Mouse (Mus musculus): ENCODE results near the gene Aox4. TPM values are rescaled to one million over a fixed set of nuclear protein-coding genes. Genes with fewer than 3 reads are reported as not detected.
A peak's percentile ranks its signal among the peaks of the same experiment; 100 is the strongest.

The Aox4 gene
- total and polyA plus RNA-seq, 2 experiments = not detected

DNA sequence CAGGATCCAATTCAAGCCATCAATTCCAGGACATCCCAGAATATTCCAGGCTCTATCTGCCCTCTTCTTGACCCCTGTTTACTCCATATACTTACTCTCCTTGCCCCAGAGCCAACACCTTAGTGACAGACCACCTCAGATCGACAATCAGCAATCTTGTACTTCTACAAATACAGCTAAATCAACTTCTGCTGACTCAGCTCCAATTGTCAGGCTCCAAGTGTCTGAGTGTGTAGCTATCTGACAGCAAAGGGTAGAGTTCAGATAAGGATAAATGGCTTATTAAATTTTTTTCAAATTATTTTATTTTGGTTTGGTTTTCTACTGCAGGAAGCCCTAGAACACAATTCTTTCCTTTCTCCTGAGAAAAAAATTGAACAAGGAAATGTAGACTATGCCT, 38.3 kb downstream of the Aox4 start:
- TF ChIP-seq CTCF (IDR thresholded peaks at IDR 0.05; ENCODE audit: low read depth, low read length) = no peak
- no peak for TF ChIP-seq POLR2A (IDR thresholded peaks at IDR 0.05; ENCODE audit: extremely low read depth, insufficient read depth, low read length)
- Histone ChIP-seq H3K27me3 (ENCODE audit: control insufficient read depth, insufficient read depth, low read length) (no peaks in the 10 kb centered on the region), H3K9ac (ENCODE audit: low read depth, low read length) (no peak overlapping the region), H3K4me3 (ENCODE audit: insufficient read depth, low read depth, low read length) (no peak overlapping the region), H3K4me1 (ENCODE audit: control insufficient read depth, insufficient read depth, low read length) (no peaks in the 10 kb centered on the region), H3K79me2 (ENCODE audit: control insufficient read depth, insufficient read depth, low read length) (no peaks in the 10 kb centered on the region), H3K27ac (replicated peaks; ENCODE audit: insufficient read depth, low read depth, low read length) (no peak overlapping the region), H3K36me3 (ENCODE audit: control insufficient read depth, insufficient read depth, low read length) (no peaks in the 10 kb centered on the region)
- 65% methylated on average over 1 of the region's 1 CpGs for WGBS
- no peak for DNase-seq (ENCODE audit: extremely low read depth, low read depth, low spot score)

GRCm38 (mm10) chr1:58253466-58253865, 43.3 kb downstream of the Aox4 start:
- Histone ChIP-seq H3K79me2 (ENCODE audit: control insufficient read depth, insufficient read depth, low read length) (no peaks in the 10 kb centered on the region), H3K27me3 (ENCODE audit: control insufficient read depth, insufficient read depth, low read length) (no peaks in the 10 kb centered on the region), H3K4me1 (ENCODE audit: control insufficient read depth, insufficient read depth, low read length) (no peaks in the 10 kb centered on the region), H3K4me3 (ENCODE audit: insufficient read depth, low read depth, low read length) (no peak overlapping the region), H3K27ac (replicated peaks; ENCODE audit: insufficient read depth, low read depth, low read length) (no peak overlapping the region), H3K36me3 (ENCODE audit: control insufficient read depth, insufficient read depth, low read length) (no peaks in the 10 kb centered on the region), H3K9ac (ENCODE audit: low read depth, low read length) (no peak overlapping the region)
- TF ChIP-seq CTCF (IDR thresholded peaks at IDR 0.05; ENCODE audit: low read depth, low read length) (no peak), POLR2A (IDR thresholded peaks at IDR 0.05; ENCODE audit: extremely low read depth, insufficient read depth, low read length) (no peak)
- 74% methylated on average over 11 of the region's 11 CpGs for WGBS
- no peak for DNase-seq (ENCODE audit: extremely low read depth, low read depth, low spot score)

DNA sequence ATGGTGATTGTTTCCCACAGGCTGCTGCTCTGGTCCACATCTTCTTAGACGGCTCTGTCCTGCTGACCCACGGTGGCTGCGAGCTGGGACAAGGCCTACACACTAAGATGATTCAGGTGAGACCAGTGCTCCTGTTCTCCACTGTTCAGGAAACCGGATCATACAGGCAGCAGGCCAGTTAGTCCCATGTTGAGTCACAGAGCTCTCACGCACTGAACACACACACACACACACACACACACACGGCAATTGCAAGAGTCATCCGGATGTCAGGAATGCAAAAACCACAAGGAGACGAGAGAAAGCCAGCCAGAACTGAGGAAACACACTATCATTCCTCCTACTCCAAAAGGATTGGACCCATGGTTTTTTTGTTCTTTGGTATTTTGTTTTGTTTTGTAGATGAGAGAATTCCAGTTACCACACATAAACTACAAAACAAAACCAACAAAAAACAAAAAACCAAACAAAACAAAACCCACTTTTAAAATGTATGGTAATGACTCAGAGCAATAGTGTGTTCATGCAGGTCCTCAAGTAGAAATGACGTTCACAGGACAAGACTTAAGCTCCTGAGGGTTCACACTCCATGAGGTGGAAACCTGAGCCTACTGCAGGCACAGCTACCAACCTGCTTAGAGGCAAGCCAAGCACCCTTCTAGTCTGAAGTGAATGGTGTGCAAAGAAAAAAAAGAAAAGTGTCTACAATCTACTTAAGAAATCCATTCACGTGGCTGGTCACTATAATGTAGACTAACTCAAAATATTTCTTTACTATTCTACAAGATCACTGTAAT, 47.2 kb downstream of the Aox4 start:
- Histone ChIP-seq H3K4me1 (ENCODE audit: control insufficient read depth, insufficient read depth, low read length) (no peaks in the 10 kb centered on the region), H3K36me3 (ENCODE audit: control insufficient read depth, insufficient read depth, low read length) (no peaks in the 10 kb centered on the region), H3K9ac (ENCODE audit: low read depth, low read length) (no peak overlapping the region), H3K27ac (replicated peaks; ENCODE audit: insufficient read depth, low read depth, low read length) (no peak overlapping the region), H3K4me3 (ENCODE audit: insufficient read depth, low read depth, low read length) (no peak overlapping the region), H3K79me2 (ENCODE audit: control insufficient read depth, insufficient read depth, low read length) (no peaks in the 10 kb centered on the region), H3K27me3 (ENCODE audit: control insufficient read depth, insufficient read depth, low read length) (no peaks in the 10 kb centered on the region)
- TF ChIP-seq CTCF (IDR thresholded peaks at IDR 0.05; ENCODE audit: low read depth, low read length) (no peak), POLR2A (IDR thresholded peaks at IDR 0.05; ENCODE audit: extremely low read depth, insufficient read depth, low read length) (no peak)
- 85% methylated on average over 10 of the region's 10 CpGs for WGBS
- DNase-seq (ENCODE audit: extremely low read depth, low read depth, low spot score) = no peak

DNA sequence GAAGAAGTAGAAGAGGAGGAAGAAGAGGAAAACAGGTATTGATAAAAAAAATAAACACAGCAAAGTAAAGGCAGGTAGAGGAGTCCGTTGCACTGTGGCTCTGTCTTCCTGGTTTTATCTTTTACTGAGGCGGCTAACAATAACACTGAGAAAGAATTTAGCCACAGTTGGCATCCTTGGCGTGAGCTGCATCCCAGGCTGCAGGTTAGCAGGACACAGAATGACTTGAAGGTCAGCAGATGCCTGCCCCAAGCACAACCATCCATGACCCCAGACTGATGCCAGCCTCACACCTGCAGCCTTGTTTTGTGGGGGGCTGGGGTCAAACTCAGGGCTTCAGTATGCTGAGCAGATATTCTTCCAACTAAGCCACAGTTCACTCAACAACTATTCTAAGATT, 50.1 kb downstream of the Aox4 start:
- WGBS = 65% methylated on average over 3 of the region's 3 CpGs
- H3K27ac ChIP-seq (replicated peaks; ENCODE audit: insufficient read depth, low read depth, low read length) = no peak overlapping the region
- no peaks in the 10 kb centered on the region for H3K36me3 ChIP-seq (ENCODE audit: control insufficient read depth, insufficient read depth, low read length)
- DNase-seq (ENCODE audit: extremely low read depth, low read depth, low spot score) = no peak
- no peak overlapping the region for H3K9ac ChIP-seq (ENCODE audit: low read depth, low read length)
- no peak for TF ChIP-seq POLR2A (IDR thresholded peaks at IDR 0.05; ENCODE audit: extremely low read depth, insufficient read depth, low read length)
- no peak for TF ChIP-seq CTCF (IDR thresholded peaks at IDR 0.05; ENCODE audit: low read depth, low read length)
- H3K27me3 ChIP-seq (ENCODE audit: control insufficient read depth, insufficient read depth, low read length) = no peaks in the 10 kb centered on the region
- H3K4me1 ChIP-seq (ENCODE audit: control insufficient read depth, insufficient read depth, low read length) = no peaks in the 10 kb centered on the region
- no peaks in the 10 kb centered on the region for H3K79me2 ChIP-seq (ENCODE audit: control insufficient read depth, insufficient read depth, low read length)
- H3K4me3 ChIP-seq (ENCODE audit: insufficient read depth, low read depth, low read length) = no peak overlapping the region

DNA sequence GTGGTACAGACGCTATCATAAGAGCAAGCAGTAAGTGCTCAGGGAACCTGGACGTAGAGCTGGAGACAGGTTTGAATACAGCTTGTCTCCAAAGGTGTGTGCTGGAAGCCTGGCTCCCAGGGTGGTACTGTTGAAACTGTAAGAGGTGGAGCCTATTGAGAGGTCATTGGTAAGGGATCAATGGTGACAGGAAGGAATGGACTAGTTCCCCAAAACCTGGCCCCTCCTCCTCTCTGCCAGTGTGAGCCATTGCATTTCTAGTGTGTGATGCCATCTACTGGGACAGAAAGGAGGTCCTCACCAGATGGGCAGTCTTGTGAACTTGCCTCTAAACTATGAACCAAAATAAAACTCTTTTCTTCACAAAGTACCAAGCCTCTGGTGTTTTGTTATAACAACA, 58.0 kb downstream of the Aox4 start:
- no peaks in the 10 kb centered on the region for H3K36me3 ChIP-seq (ENCODE audit: control insufficient read depth, insufficient read depth, low read length)
- TF ChIP-seq POLR2A (IDR thresholded peaks at IDR 0.05; ENCODE audit: extremely low read depth, insufficient read depth, low read length) (no peak), CTCF (IDR thresholded peaks at IDR 0.05; ENCODE audit: low read depth, low read length) (no peak)
- no peaks in the 10 kb centered on the region for H3K27me3 ChIP-seq (ENCODE audit: control insufficient read depth, insufficient read depth, low read length)
- WGBS = 89% methylated on average over 2 of the region's 2 CpGs
- peak; percentile 7 for DNase-seq (ENCODE audit: extremely low read depth, low read depth, low spot score)
- H3K9ac ChIP-seq (ENCODE audit: low read depth, low read length) = no peak overlapping the region
- H3K27ac ChIP-seq (replicated peaks; ENCODE audit: insufficient read depth, low read depth, low read length) = no peak overlapping the region
- H3K4me1 ChIP-seq (ENCODE audit: control insufficient read depth, insufficient read depth, low read length) = no peaks in the 10 kb centered on the region
- H3K79me2 ChIP-seq (ENCODE audit: control insufficient read depth, insufficient read depth, low read length) = no peaks in the 10 kb centered on the region
- H3K4me3 ChIP-seq (ENCODE audit: insufficient read depth, low read depth, low read length) = no peak overlapping the region

Measured in liver, adult 2 months (tissue).